Mouse (Mus musculus) brain, embryonic 14.5 days (tissue): ENCODE results near the gene Zpbp2.

Experiments
- CTCF ChIP-seq: fragments of 200-500 bp; IDR thresholded peaks from 2 replicates; pipeline ENCODE4 v1.5.1; 2012; ENCODE audit warnings: inconsistent platforms, mild to moderate bottlenecking, moderate library complexity, borderline replicate concordance; ENCODE audit not compliant: insufficient read depth, insufficient read length; ENCODE audit errors: extremely low read depth
- POLR2A ChIP-seq: fragments of 200-500 bp; IDR thresholded peaks from 2 replicates; pipeline ENCODE4 v1.6.1; 2012; ENCODE audit warnings: mild to moderate bottlenecking, inconsistent platforms, borderline replicate concordance; ENCODE audit not compliant: poor library complexity, insufficient read depth, insufficient read length, severe bottlenecking; ENCODE audit errors: extremely low read depth

DNA sequence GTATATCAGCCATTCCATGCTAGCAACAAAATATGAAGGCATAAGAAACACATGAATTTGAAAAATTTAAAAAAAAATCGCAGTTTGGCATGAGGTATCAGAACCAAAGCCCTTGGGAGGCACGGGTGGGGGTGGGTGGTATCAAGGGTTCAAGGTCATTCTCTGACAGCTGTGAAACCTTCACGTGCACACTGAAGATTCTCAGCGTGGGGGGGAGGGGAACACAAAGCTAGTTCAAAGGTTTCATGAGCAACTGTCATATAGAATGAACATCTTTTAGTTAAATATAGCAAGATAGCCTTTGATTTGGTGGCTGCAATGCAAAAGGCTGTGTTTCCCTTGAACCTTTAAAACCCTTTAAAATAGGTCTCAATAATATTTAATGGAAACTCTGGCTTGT, 25.8 kb upstream of the Zpbp2 start:
- no peak for TF ChIP-seq CTCF
- TF ChIP-seq POLR2A = no peak
